Mouse (Mus musculus) kidney, adult 2 months (tissue): ENCODE results near the gene Epha6. TPM values are rescaled to one million over a fixed set of nuclear protein-coding genes. Genes with fewer than 3 reads are reported as not detected.

Experiments
- DNase-seq: peaks from one replicate; pipeline ENCODE4 v3.0.0; 2021
- H3K27ac ChIP-seq: fragments of 200-500 bp; 2 replicates; pipeline ENCODE4 v1.5.1; 2012; ENCODE audit warnings: low read depth, low read length, control low read depth, inconsistent platforms; ENCODE audit not compliant: insufficient read depth
- H3K27me3 ChIP-seq: fragments of 200-500 bp; replicated peaks from 2 replicates; pipeline ENCODE4 v1.6.1; 2012; ENCODE audit warnings: mild to moderate bottlenecking, moderate library complexity, low read length, inconsistent platforms; ENCODE audit not compliant: control insufficient read depth, insufficient read depth
- H3K36me3 ChIP-seq: fragments of 200-500 bp; 2 replicates; pipeline ENCODE4 v1.6.1; 2012; ENCODE audit warnings: mild to moderate bottlenecking, moderate library complexity, low read length, inconsistent platforms; ENCODE audit not compliant: control insufficient read depth, insufficient read depth
- H3K4me1 ChIP-seq: fragments of 200-500 bp; 2 replicates; pipeline ENCODE4 v1.6.1; 2011; ENCODE audit warnings: low read length; ENCODE audit not compliant: control insufficient read depth, insufficient read depth
- H3K4me3 ChIP-seq: fragments of 200-500 bp; 2 replicates; pipeline ENCODE4 v1.5.1; 2011; ENCODE audit warnings: mild to moderate bottlenecking, low read depth, low read length, control low read depth; ENCODE audit not compliant: insufficient read depth
- CTCF ChIP-seq: fragments of 200-500 bp; conservative IDR thresholded peaks from 2 replicates; pipeline ENCODE4 v1.5.1; 2011; ENCODE audit warnings: low read depth, mild to moderate bottlenecking, control low read depth, low read length, moderate library complexity, mixed read lengths; ENCODE audit not compliant: insufficient read depth, insufficient read length
- POLR2A ChIP-seq: fragments of 200-500 bp; IDR thresholded peaks from one replicate; pipeline ENCODE4 v1.6.1; 2011; ENCODE audit warnings: low read depth, low read length, control low read depth
- WGBS: fragments of 180-500 bp; shearing (Covaris S2); methylation state at CpG from one replicate; pipeline ENCODE4 v1.1.7; 2018; 5-methylcytosine and 5-hydroxymethylcytosine counted together
- polyA plus RNA-seq: library from polyadenylated mRNA; depleted of rRNA; stranded (reverse); fragments of >200 nt; gene quantifications from 2 replicates; pipeline ENCODE4 v1.2.3, GENCODE M21; 2012

Gene Epha6
- polyA plus RNA-seq, 1 experiment = 0.02 TPM

GRCm38 (mm10) chr16:59743669-59744068, 861.7 kb downstream of the Epha6 start:
- TF ChIP-seq CTCF = no peak
- no peak for TF ChIP-seq POLR2A
- no peaks in the 10 kb centered on the region for H3K36me3 ChIP-seq
- no peak for DNase-seq
- no peaks in the 10 kb centered on the region for H3K27me3 ChIP-seq
- no peak overlapping the region for H3K27ac ChIP-seq
- no peaks in the 10 kb centered on the region for H3K4me1 ChIP-seq
- no peak overlapping the region for H3K4me3 ChIP-seq
- WGBS = 87% methylated on average over 1 of the region's 1 CpGs

- H3K4me1 ChIP-seq = no peaks in the 10 kb centered on the region
- H3K27ac ChIP-seq = no peak overlapping the region
- no peaks in the 10 kb centered on the region for H3K36me3 ChIP-seq
- 52% methylated on average over 4 of the region's 4 CpGs for WGBS
- H3K4me3 ChIP-seq = no peak overlapping the region
- TF ChIP-seq CTCF (no peak), POLR2A (no peak)
- DNase-seq = no peak
- no peaks in the 10 kb centered on the region for H3K27me3 ChIP-seq
Measured at GRCm38 (mm10) chr16:59715524-59715923, 889.8 kb downstream of the Epha6 start.

GRCm38 (mm10) chr16:59693230-59693629, 912.1 kb downstream of the Epha6 start:
- H3K27me3 ChIP-seq = no peaks in the 10 kb centered on the region
- 83% methylated on average over 7 of the region's 7 CpGs for WGBS
- H3K27ac ChIP-seq = no peak overlapping the region
- no peak for DNase-seq
- no peaks in the 10 kb centered on the region for H3K4me1 ChIP-seq
- no peaks in the 10 kb centered on the region for H3K36me3 ChIP-seq
- H3K4me3 ChIP-seq = no peak overlapping the region
- TF ChIP-seq POLR2A (no peak), CTCF (no peak)

- H3K27ac ChIP-seq = no peak overlapping the region
- TF ChIP-seq POLR2A = no peak
- no peak for TF ChIP-seq CTCF
- 89% methylated on average over 5 of the region's 5 CpGs for WGBS
- no peak for DNase-seq
- H3K36me3 ChIP-seq = no peaks in the 10 kb centered on the region
- no peaks in the 10 kb centered on the region for H3K4me1 ChIP-seq
- H3K4me3 ChIP-seq = no peak overlapping the region
- H3K27me3 ChIP-seq = no peaks in the 10 kb centered on the region
Measured at GRCm38 (mm10) chr16:59689120-59689519, 916.2 kb downstream of the Epha6 start.

- Histone ChIP-seq H3K27ac (no peak overlapping the region), H3K4me1 (no peaks in the 10 kb centered on the region), H3K4me3 (no peak overlapping the region), H3K27me3 (no peaks in the 10 kb centered on the region), H3K36me3 (no peaks in the 10 kb centered on the region)
- TF ChIP-seq POLR2A (no peak), CTCF (no peak)
- WGBS = 60% methylated on average over 5 of the region's 5 CpGs
- no peak for DNase-seq
Measured at GRCm38 (mm10) chr16:59685135-59685534, 920.2 kb downstream of the Epha6 start.

- WGBS = 4% methylated on average over 8 of the region's 8 CpGs
- Histone ChIP-seq H3K27ac (no peak overlapping the region), H3K4me1 (no peaks in the 10 kb centered on the region), H3K4me3 (no peak overlapping the region), H3K27me3 (no peaks in the 10 kb centered on the region), H3K36me3 (no peaks in the 10 kb centered on the region)
- TF ChIP-seq CTCF (peak; percentile 88), POLR2A (no peak)
- DNase-seq = peak; percentile 63
Measured at GRCm38 (mm10) chr16:59683434-59683833, 921.9 kb downstream of the Epha6 start.

- no peak for DNase-seq
- Histone ChIP-seq H3K4me3 (no peak overlapping the region), H3K4me1 (no peaks in the 10 kb centered on the region), H3K27me3 (no peaks in the 10 kb centered on the region), H3K27ac (no peak overlapping the region), H3K36me3 (no peaks in the 10 kb centered on the region)
- 80% methylated on average over 8 of the region's 8 CpGs for WGBS
- TF ChIP-seq POLR2A (no peak), CTCF (no peak)
Measured at GRCm38 (mm10) chr16:59682216-59682891, 923.0 kb downstream of the Epha6 start.
